Mouse (Mus musculus) heart, embryonic 11.5 days (tissue): Measurements from ENCODE around the gene Slc5a2. TPM values are rescaled to one million over a fixed set of nuclear protein-coding genes. Genes with fewer than 3 reads are reported as not detected.
A peak's percentile ranks its signal among the peaks of the same experiment; 100 is the strongest.

Experiments used
- ATAC-seq: fragments of 200-750 bp; cut with Nextera tagmentation; replicated peaks from 2 replicates; pipeline ENCODE4 v1.8.0; 2017; ENCODE audit warnings: moderate library complexity; ENCODE audit not compliant: insufficient number of reproducible peaks, low FRiP score, low TSS enrichment
- H3K27ac ChIP-seq: fragments of 300-500 bp; sonication (generic); 2 replicates; pipeline ENCODE4 v1.5.1; 2014; ENCODE audit warnings: mild to moderate bottlenecking, low read depth, low read length
- H3K27me3 ChIP-seq: fragments of 300-500 bp; sonication (generic); 2 replicates; pipeline ENCODE4 v1.6.1; 2014; ENCODE audit warnings: mild to moderate bottlenecking, low read length, mixed read lengths; ENCODE audit not compliant: control insufficient read depth, insufficient read depth
- H3K36me3 ChIP-seq: fragments of 300-500 bp; sonication (generic); 2 replicates; pipeline ENCODE4 v1.6.1; 2014; ENCODE audit warnings: mild to moderate bottlenecking, low read length, moderate library complexity, mixed read lengths; ENCODE audit not compliant: control insufficient read depth, insufficient read depth
- H3K4me1 ChIP-seq: fragments of 300-500 bp; sonication (generic); 2 replicates; pipeline ENCODE4 v1.6.1; 2014; ENCODE audit warnings: low read length; ENCODE audit not compliant: control insufficient read depth, insufficient read depth
- H3K4me2 ChIP-seq: fragments of 300-500 bp; sonication (generic); 2 replicates; pipeline ENCODE4 v1.6.1; 2014; ENCODE audit warnings: mild to moderate bottlenecking, moderate library complexity
- H3K4me3 ChIP-seq: fragments of 300-500 bp; sonication (generic); 2 replicates; pipeline ENCODE4 v1.5.1; 2014; ENCODE audit warnings: low read depth, low read length
- H3K9ac ChIP-seq: fragments of 300-500 bp; sonication (generic); 2 replicates; pipeline ENCODE4 v1.6.1; 2014; ENCODE audit warnings: mild to moderate bottlenecking, low read depth, low read length, moderate library complexity
- H3K9me3 ChIP-seq: fragments of 300-500 bp; sonication (generic); replicated peaks from 2 replicates; pipeline ENCODE4 v1.6.1; 2016; ENCODE audit warnings: low read length; ENCODE audit not compliant: control insufficient read depth
- WGBS: fragments of 180-500 bp; shearing (Covaris S2); extraction: QIAGEN DNeasy Blood & Tissue Kit; methylation state at CpG from one replicate; pipeline ENCODE4 v1.1.7; 2014; ENCODE audit not compliant: insufficient replicate concordance; 5-methylcytosine and 5-hydroxymethylcytosine counted together
- polyA plus RNA-seq: library from polyadenylated mRNA; unstranded; fragments of >200 nt; fragmentation: Nextera tagmentation; extraction: Ambion mirVana; gene quantifications from 2 replicates; pipeline ENCODE4 v1.2.1, GENCODE M21; 2014

Gene Slc5a2
- polyA plus RNA-seq, 1 experiment from 2014 or later = 0.83 TPM

GRCm38 (mm10) chr7:128237927-128238778 lies 27.3 kb upstream of the Slc5a2 start, which contains the start of gene 9130023H24Rik:
9130023H24Rik (minus strand) TSS chr7:128238031.
- no peaks in the 10 kb centered on the region for H3K27me3 ChIP-seq
- peaks cover 10% of the 10 kb centered on the region for H3K4me1 ChIP-seq
- no peaks in the 10 kb centered on the region for H3K9me3 ChIP-seq
- H3K36me3 ChIP-seq = peaks cover 13% of the 10 kb centered on the region
- H3K4me3 ChIP-seq = peak within 1 kb of the TSS; percentile 76
- peak within 1 kb of the TSS; percentile 93 for H3K9ac ChIP-seq
- peak; percentile 88 for ATAC-seq
- peak within 1 kb of the TSS; percentile 82 for H3K4me2 ChIP-seq
- H3K27ac ChIP-seq = peak within 1 kb of the TSS; percentile 98
- under 1% methylated on average over 64 of the region's 72 CpGs for WGBS

GRCm38 (mm10) chr7:128238991-128239390 lies 26.5 kb upstream of the Slc5a2 start:
- peaks cover 10% of the 10 kb centered on the region for H3K4me1 ChIP-seq
- peaks cover 13% of the 10 kb centered on the region for H3K36me3 ChIP-seq
- H3K4me2 ChIP-seq = peak overlapping the region; percentile 81
- peak overlapping the region; percentile 64; the same call in 1 of the 2 replicates for H3K9ac ChIP-seq
- H3K4me3 ChIP-seq = peak overlapping the region; percentile 76
- H3K27ac ChIP-seq = peak overlapping the region; percentile 88
- 26% methylated on average over 4 of the region's 4 CpGs for WGBS
- no peaks in the 10 kb centered on the region for H3K9me3 ChIP-seq
- ATAC-seq = no peak
- H3K27me3 ChIP-seq = no peaks in the 10 kb centered on the region

- Histone ChIP-seq H3K4me2 (no peak overlapping the region), H3K27me3 (no peaks in the 10 kb centered on the region), H3K36me3 (peaks cover 21% of the 10 kb centered on the region), H3K4me3 (no peak overlapping the region), H3K4me1 (peaks cover 10% of the 10 kb centered on the region), H3K27ac (no peak overlapping the region), H3K9ac (0 out of 2 replicates have a peak overlapping the region, but pooled peaks have one; percentile 22), H3K9me3 (no peaks in the 10 kb centered on the region)
- ATAC-seq = no peak
- 91% methylated on average over 27 of the region's 27 CpGs for WGBS
Observed at GRCm38 (mm10) chr7:128240131-128240784, 25.2 kb upstream of the Slc5a2 start.

- ATAC-seq = no peak
- peaks cover 15% of the 10 kb centered on the region for H3K4me1 ChIP-seq
- H3K9ac ChIP-seq = peak overlapping the region; percentile 39; the same call in 1 of the 2 replicates
- whole genome bisulfite sequencing = 94% methylated on average over 16 of the region's 16 CpGs
- H3K27ac ChIP-seq = no peak overlapping the region
- H3K4me2 ChIP-seq = no peak overlapping the region
- H3K27me3 ChIP-seq = no peaks in the 10 kb centered on the region
- no peak overlapping the region for H3K4me3 ChIP-seq
- H3K36me3 ChIP-seq = peaks cover 21% of the 10 kb centered on the region
- no peaks in the 10 kb centered on the region for H3K9me3 ChIP-seq
Observed at GRCm38 (mm10) chr7:128242331-128242730, 23.1 kb upstream of the Slc5a2 start.

GRCm38 (mm10) chr7:128243921-128244320 lies 21.5 kb upstream of the Slc5a2 start:
- Histone ChIP-seq H3K36me3 (peaks cover 23% of the 10 kb centered on the region), H3K9me3 (no peaks in the 10 kb centered on the region), H3K4me1 (peaks cover 24% of the 10 kb centered on the region), H3K9ac (no peak overlapping the region; the same call in 1 of the 2 replicates), H3K27me3 (no peaks in the 10 kb centered on the region), H3K4me3 (no peak overlapping the region), H3K27ac (no peak overlapping the region), H3K4me2 (no peak overlapping the region)
- WGBS = 73% methylated on average over 10 of the region's 10 CpGs
- no peak for ATAC-seq

- no peak overlapping the region; the same call in 1 of the 2 replicates for H3K9ac ChIP-seq
- H3K9me3 ChIP-seq = no peaks in the 10 kb centered on the region
- no peak overlapping the region for H3K4me3 ChIP-seq
- peaks cover 19% of the 10 kb centered on the region for H3K4me1 ChIP-seq
- H3K36me3 ChIP-seq = peaks cover 24% of the 10 kb centered on the region
- H3K27ac ChIP-seq = no peak overlapping the region
- 88% methylated on average over 18 of the region's 18 CpGs for WGBS
- no peaks in the 10 kb centered on the region for H3K27me3 ChIP-seq
- H3K4me2 ChIP-seq = no peak overlapping the region
- ATAC-seq = no peak
Observed at GRCm38 (mm10) chr7:128244410-128245025, 20.9 kb upstream of the Slc5a2 start.

GRCm38 (mm10) chr7:128245547-128245946 lies 19.9 kb upstream of the Slc5a2 start:
- Histone ChIP-seq H3K36me3 (peaks cover 22% of the 10 kb centered on the region), H3K27ac (peak overlapping the region; percentile 98; the same call in 1 of the 2 replicates), H3K9me3 (no peaks in the 10 kb centered on the region), H3K4me2 (no peak overlapping the region; the same call in 1 of the 2 replicates), H3K9ac (no peak overlapping the region), H3K27me3 (no peaks in the 10 kb centered on the region), H3K4me3 (no peak overlapping the region), H3K4me1 (peaks cover 19% of the 10 kb centered on the region)
- WGBS = 84% methylated on average over 4 of the region's 4 CpGs
- no peak for ATAC-seq
